Mouse (Mus musculus) hindbrain, embryonic 12.5 days (tissue): ENCODE measurements around the gene Pidd1. TPM values are rescaled to one million over a fixed set of nuclear protein-coding genes. Genes with fewer than 3 reads are reported as not detected.
A peak's percentile ranks its signal among the peaks of the same experiment; 100 is the strongest.

Experiments used
- ATAC-seq: fragments of 200-750 bp; cut with Nextera tagmentation; 2 replicates; pipeline ENCODE4 v1.8.0; 2017; ENCODE audit warnings: moderate TSS enrichment; ENCODE audit not compliant: low FRiP score
- H3K27ac ChIP-seq: fragments of 300-500 bp; sonication (generic); 2 replicates; pipeline ENCODE4 v1.5.1; 2016; ENCODE audit warnings: mild to moderate bottlenecking
- H3K27me3 ChIP-seq: fragments of 300-500 bp; sonication (generic); 2 replicates; pipeline ENCODE4 v1.6.1; 2016; ENCODE audit warnings: mild to moderate bottlenecking
- H3K36me3 ChIP-seq: fragments of 300-500 bp; sonication (generic); 2 replicates; pipeline ENCODE4 v1.6.1; 2016; ENCODE audit warnings: mild to moderate bottlenecking
- H3K4me1 ChIP-seq: fragments of 300-500 bp; sonication (generic); 2 replicates; pipeline ENCODE4 v1.6.1; 2016
- H3K4me2 ChIP-seq: fragments of 300-500 bp; sonication (generic); replicated peaks from 2 replicates; pipeline ENCODE4 v1.6.1; 2016; ENCODE audit warnings: mild to moderate bottlenecking
- H3K4me3 ChIP-seq: fragments of 300-500 bp; sonication (generic); 2 replicates; pipeline ENCODE4 v1.5.1; 2016; ENCODE audit warnings: mild to moderate bottlenecking
- H3K9ac ChIP-seq: fragments of 300-500 bp; sonication (generic); 2 replicates; pipeline ENCODE4 v1.6.1; 2016; ENCODE audit warnings: mild to moderate bottlenecking, moderate library complexity
- H3K9me3 ChIP-seq: fragments of 300-500 bp; sonication (generic); replicated peaks from 2 replicates; pipeline ENCODE4 v1.6.1; 2016; ENCODE audit warnings: mild to moderate bottlenecking
- WGBS: fragments of 180-500 bp; shearing (Covaris S2); methylation state at CpG from one replicate; pipeline ENCODE4 v1.1.7; 2016; 5-methylcytosine and 5-hydroxymethylcytosine counted together
- polyA plus RNA-seq: library from polyadenylated mRNA; unstranded; fragments of >200 nt; fragmentation: Nextera tagmentation; extraction: Ambion mirVana; gene quantifications from 2 replicates; pipeline ENCODE4 v1.2.1, GENCODE M21; 2016

Gene Pidd1
- polyA plus RNA-seq, 1 experiment from 2014 or later: 11.6 TPM

DNA sequence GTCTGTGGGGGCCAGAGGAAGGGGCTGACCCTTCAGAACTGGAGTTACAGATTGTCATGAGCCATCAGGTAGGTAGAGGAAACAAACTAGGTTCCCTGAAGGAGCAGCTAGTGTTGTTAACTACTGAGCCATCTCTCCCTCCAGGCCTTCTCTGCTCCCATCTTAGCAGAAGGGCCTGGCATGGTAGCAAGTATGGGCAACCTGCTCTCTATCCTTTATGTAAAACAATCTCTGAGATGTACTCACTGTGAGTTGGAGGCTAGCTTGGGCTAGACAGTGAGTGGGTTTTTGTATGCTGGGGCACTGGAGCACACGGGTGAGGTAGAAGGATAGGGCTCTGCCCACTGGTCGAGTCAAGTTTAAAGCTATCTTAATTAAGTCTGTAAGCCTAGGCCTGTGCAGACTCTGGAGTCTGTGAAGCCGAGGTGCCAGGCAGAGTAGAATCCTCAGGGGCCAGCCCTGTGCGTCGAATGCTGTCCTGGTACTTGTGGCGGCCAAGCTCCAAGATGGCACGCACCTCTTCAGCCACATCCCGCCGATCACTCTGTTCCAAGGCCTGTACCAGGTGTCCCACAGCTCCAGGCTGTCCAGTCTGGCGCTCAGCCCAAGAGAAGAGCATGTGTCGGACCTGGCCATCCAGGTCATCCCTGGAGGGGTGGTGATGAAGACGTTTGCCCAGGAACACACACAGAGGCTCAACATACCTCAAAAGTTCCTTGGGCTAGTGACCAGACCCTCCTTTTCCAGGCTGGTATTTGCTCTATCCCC lies 5.4 kb downstream of the Pidd1 start:
- ATAC-seq: no peak
- 93% methylated on average over 12 of the region's 12 CpGs for WGBS
- Histone ChIP-seq H3K27ac (no peak overlapping the region), H3K4me3 (no peak overlapping the region), H3K4me1 (peaks cover 53% of the 10 kb centered on the region), H3K36me3 (peaks cover 22% of the 10 kb centered on the region), H3K27me3 (no peaks in the 10 kb centered on the region), H3K9me3 (no peaks in the 10 kb centered on the region), H3K9ac (no peak overlapping the region), H3K4me2 (no peak overlapping the region)

DNA sequence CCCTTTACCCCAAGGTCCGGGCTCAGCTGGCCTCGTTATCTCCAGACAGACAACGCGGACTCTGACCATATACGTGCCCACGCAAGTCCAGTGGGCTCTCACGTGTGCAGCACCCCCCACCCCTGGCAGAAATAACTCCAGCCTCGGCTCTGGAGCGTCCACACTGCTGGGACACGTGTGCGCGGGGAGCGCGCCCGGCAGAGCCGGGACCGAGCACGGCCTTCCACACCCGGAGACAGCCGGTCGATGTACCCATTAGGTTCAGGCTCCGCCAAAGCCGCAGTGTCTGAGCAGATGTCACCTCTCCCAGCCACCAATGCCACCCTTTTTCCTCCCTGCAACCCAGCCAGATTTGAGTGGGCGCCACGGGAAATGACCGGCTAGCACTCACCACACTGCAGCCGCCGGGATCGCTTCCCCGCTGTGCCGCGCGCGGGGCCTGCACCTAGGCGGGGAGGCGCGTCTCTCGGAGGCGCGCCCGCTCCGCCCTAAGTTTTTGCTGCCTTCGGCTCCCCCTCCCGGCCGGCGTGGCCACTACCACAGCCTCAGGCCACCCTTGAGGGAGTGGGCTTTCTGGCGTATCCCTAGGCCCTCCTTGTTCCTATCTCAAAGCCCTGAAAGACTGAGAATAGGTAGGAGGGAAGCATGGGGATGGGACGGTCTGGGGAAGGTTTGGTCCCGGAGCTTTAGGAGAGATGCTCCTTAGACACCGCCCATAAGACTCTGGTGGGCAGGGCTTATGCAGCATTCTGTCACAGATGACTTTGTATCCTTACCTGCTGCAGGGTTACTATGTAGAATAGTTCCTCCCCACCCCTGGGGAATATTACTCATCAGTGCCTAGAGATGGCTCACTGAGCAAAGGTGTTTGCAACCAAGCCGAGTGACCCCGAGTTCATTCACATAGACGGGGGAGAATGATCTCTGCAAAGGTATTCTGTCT lies 6.4 kb downstream of the Pidd1 start, which contains the start of gene Slc25a22:
TSS of gene Slc25a22 (minus strand) at position 715 of the 943 bp plus-strand sequence.
- H3K36me3 ChIP-seq: peaks cover 32% of the 10 kb centered on the region
- 6% methylated on average over 53 of the region's 53 CpGs for WGBS
- peak within 1 kb of the TSS; percentile 54 for H3K4me3 ChIP-seq
- H3K9me3 ChIP-seq: no peaks in the 10 kb centered on the region
- H3K9ac ChIP-seq: peak within 1 kb of the TSS; percentile 78
- peak within 1 kb of the TSS; percentile 73 for H3K27ac ChIP-seq
- no peaks in the 10 kb centered on the region for H3K27me3 ChIP-seq
- peak; percentile 75 for ATAC-seq
- peak within 1 kb of the TSS; percentile 76 for H3K4me2 ChIP-seq
- H3K4me1 ChIP-seq: peaks cover 51% of the 10 kb centered on the region

DNA sequence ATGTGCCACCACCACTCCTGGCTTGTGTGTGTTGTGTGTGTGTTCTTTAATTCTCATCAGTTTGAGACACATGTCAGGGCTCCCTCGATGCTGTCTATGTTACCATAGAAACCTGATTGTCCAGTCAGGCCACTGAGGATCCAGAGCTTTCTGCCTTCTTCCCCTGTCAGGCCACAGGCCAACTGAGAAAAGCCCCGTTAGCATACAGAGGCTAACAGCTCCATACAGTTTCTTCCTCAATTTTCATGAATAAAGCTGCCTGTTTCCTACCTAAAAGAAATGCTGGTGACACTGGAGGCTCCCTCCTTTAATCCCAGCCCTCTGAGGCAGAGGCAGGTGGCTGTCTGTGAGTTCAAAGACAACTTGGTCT lies 7.3 kb downstream of the Pidd1 start:
- peak overlapping the region; percentile 54 for H3K4me3 ChIP-seq
- 42% methylated on average over 2 of the region's 2 CpGs for WGBS
- peak overlapping the region; percentile 76 for H3K4me2 ChIP-seq
- H3K9me3 ChIP-seq: no peaks in the 10 kb centered on the region
- peaks cover 46% of the 10 kb centered on the region for H3K4me1 ChIP-seq
- peaks cover 41% of the 10 kb centered on the region for H3K36me3 ChIP-seq
- peak overlapping the region; percentile 73; the same call in 1 of the 2 replicates for H3K27ac ChIP-seq
- H3K27me3 ChIP-seq: no peaks in the 10 kb centered on the region
- H3K9ac ChIP-seq: peak overlapping the region; percentile 78
- ATAC-seq: no peak

DNA sequence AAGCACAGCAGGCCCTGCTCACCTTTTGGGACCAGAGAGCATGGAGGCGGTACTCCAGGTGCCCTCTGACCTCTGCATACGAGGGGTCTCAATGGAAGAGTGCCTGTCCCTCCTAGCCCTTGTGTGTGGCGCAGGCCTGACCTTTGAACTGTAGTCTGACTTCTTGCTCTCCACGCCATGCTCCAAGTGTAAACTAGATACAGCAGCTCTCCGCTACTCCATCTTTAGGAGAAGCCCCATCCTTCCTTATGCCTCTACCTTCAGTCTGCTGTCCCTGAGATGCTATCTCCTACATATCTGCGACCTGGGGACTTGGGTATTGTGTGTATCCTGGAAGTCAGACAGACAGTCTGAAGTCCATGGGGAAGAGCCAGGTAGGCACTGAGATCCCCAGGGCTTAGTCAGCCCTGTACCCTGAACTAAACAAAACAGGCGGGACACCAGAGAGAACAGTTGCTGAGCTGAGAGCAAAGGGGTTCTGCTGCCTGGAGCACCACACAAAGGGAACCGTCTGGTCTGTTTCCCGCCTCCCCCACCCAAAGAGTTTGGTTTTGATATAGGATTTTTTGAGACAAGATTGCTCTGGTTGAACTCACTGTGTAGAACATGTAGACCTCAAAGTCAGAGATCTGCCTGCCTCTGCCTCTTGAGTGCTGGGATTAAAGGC lies 7.8 kb downstream of the Pidd1 start:
- Histone ChIP-seq H3K36me3 (peaks cover 44% of the 10 kb centered on the region), H3K9me3 (no peaks in the 10 kb centered on the region), H3K27ac (no peak overlapping the region), H3K4me3 (no peak overlapping the region), H3K4me2 (peak overlapping the region; percentile 76), H3K4me1 (peaks cover 49% of the 10 kb centered on the region), H3K9ac (peak overlapping the region; percentile 14), H3K27me3 (no peaks in the 10 kb centered on the region)
- ATAC-seq: no peak
- 69% methylated on average over 9 of the region's 9 CpGs for WGBS

DNA sequence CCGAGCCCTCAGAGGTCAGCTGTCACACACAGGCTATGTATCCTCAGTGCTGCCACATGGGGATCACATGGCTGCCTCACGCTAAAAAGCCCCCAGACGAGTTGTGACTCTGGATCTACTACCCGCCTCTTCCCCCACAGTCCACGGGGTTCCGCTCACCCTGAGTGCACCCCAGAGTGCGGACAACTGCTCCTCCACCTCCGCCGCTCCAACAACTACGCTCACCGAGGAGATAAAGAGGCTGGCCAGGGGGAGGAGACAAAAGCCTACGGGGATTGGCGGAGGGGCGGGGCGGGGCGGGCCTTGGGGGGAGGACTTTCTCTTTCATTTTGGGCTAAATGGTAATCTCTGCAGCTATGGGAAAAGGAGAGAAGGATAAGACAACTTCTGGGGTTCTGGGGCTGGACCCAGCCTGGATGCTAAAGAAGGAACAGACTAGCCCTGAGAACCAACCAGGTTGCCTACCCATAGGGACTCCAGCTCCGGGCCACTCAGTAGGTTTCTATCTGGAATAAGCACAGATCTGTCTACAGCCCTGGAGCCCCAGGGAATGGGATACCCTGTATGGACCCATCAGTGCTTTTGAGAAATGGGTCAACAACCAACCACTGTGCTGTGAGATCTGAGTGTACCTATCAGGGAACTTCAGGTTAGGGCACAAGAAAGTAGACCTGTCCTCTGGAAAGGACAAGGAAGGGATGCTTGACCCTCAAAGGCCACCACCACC lies 8.5 kb downstream of the Pidd1 start:
- Histone ChIP-seq H3K4me1 (peaks cover 49% of the 10 kb centered on the region), H3K36me3 (peaks cover 50% of the 10 kb centered on the region), H3K9ac (peak overlapping the region; percentile 80), H3K9me3 (no peaks in the 10 kb centered on the region), H3K4me2 (peak overlapping the region; percentile 76), H3K27me3 (no peaks in the 10 kb centered on the region), H3K27ac (peak overlapping the region; percentile 83), H3K4me3 (peak overlapping the region; percentile 53)
- ATAC-seq: peak; percentile 17
- WGBS: 7% methylated on average over 17 of the region's 17 CpGs

DNA sequence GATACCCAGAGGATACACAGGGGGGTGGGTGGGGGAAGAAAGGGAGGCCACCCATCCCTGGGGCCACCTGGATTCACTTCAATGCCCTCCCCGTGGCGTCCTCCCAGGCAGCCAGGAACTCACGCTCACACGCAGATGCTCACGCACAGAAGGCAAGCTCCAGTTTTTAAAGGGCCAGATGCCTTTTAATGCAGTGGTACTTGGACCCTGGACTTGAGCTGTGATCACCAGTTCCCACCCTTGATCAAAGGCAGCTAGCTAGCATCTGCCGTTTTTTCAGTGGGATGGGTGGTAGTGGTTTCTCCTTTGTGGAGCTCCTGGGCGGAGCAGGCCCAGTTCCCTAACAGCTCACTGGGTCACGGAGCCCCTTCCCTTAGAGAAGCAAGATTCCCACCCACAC lies 9.4 kb downstream of the Pidd1 start:
- ATAC-seq: no peak
- H3K9me3 ChIP-seq: no peaks in the 10 kb centered on the region
- peak overlapping the region; percentile 83 for H3K27ac ChIP-seq
- H3K4me3 ChIP-seq: peak overlapping the region; percentile 53
- no peaks in the 10 kb centered on the region for H3K27me3 ChIP-seq
- H3K4me2 ChIP-seq: peak overlapping the region; percentile 76
- H3K9ac ChIP-seq: peak overlapping the region; percentile 80
- peaks cover 44% of the 10 kb centered on the region for H3K36me3 ChIP-seq
- peaks cover 54% of the 10 kb centered on the region for H3K4me1 ChIP-seq
- WGBS: 13% methylated on average over 8 of the region's 8 CpGs

DNA sequence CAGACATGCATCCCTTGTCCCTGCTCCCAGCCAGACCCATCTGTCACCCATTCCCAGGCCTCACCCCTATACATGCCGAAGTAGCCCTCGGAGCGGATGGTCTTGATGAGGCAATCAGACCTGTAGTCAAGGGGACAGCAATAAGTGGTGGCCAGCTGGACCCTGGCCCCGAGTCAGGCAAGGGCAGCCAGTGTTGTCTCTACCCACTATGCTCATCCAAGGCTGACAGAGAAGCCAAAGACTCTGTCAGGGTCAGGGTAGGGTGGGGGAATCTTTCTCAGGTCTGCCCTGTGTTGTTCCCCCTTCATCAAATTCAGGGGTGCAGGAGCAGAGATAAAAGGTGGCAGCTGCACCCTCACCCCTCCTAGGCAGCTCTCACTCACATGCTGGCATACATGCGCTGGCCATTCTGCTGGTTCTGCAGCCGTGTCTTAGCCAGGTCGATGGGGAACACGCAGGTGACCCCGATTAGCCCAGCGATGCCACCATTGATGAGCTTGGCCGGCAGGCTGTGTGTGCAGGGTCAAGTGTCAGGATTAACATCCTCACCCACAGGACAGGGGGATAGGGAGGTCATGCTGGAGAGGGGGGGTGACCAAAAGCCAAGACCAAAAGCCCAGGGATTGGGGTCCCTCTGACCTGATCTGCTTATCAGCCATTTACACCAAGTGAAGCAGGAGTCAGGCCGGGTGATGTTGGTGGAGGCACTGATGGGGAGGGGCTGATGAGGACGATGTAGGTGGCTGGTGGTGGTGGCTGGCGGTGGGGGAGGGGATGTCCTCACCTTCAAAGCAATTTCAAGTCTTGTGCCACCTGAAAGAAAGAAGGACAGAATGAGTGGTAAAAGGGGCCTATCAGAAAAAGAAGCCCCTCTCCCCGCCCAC lies 10.1 kb downstream of the Pidd1 start:
- Histone ChIP-seq H3K4me3 (peak overlapping the region; percentile 53), H3K9ac (peak overlapping the region; percentile 80), H3K36me3 (peaks cover 39% of the 10 kb centered on the region), H3K27ac (peak overlapping the region; percentile 83), H3K27me3 (no peaks in the 10 kb centered on the region), H3K4me1 (peaks cover 61% of the 10 kb centered on the region), H3K4me2 (peak overlapping the region; percentile 76), H3K9me3 (no peaks in the 10 kb centered on the region)
- ATAC-seq: no peak
- 77% methylated on average over 15 of the region's 15 CpGs for WGBS

DNA sequence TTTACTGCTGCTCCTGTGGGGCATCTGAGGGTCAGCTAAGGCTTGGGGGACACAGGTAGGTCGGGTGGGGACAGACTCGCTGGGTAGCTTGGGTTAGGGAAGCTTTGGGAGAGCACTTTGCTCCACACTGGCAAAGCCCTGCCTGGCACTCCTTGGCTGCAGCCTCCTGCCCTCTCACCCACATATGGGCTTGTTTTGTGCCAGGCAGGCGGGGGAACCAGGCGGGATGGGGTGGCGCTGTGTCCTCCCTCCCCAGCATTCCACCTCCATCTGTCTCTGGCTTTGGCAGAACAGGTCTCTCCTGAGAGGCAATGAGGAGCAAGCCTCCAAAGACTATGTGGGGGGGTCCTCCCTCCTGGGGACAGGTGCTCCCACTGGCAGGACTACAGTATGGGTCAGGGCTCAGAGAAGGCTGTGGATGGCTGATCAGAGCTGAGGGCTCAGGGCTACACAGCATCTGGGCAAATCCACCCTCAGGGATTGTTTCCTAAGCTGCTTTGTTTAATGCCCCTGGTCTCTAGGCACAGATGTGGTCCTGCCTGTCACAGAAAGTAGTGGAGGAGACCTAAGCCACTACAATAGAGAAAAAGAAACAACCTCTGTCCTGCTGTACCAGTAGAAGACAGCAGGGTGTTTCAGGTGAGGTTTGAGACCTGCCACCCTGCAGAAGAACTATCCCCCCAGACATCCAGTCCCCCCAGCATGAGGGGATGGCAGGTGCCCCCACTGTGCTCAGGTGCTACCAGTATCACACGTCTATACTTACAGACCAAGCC lies 10.9 kb downstream of the Pidd1 start:
- no peaks in the 10 kb centered on the region for H3K9me3 ChIP-seq
- peaks cover 34% of the 10 kb centered on the region for H3K36me3 ChIP-seq
- 86% methylated on average over 6 of the region's 6 CpGs for WGBS
- H3K4me1 ChIP-seq: peaks cover 67% of the 10 kb centered on the region
- no peaks in the 10 kb centered on the region for H3K27me3 ChIP-seq
- H3K4me3 ChIP-seq: no peak overlapping the region
- ATAC-seq: no peak
- peak overlapping the region; percentile 76; the same call in 1 of the 2 replicates for H3K4me2 ChIP-seq
- H3K9ac ChIP-seq: peak overlapping the region; percentile 80; the same call in 1 of the 2 replicates
- H3K27ac ChIP-seq: no peak overlapping the region

DNA sequence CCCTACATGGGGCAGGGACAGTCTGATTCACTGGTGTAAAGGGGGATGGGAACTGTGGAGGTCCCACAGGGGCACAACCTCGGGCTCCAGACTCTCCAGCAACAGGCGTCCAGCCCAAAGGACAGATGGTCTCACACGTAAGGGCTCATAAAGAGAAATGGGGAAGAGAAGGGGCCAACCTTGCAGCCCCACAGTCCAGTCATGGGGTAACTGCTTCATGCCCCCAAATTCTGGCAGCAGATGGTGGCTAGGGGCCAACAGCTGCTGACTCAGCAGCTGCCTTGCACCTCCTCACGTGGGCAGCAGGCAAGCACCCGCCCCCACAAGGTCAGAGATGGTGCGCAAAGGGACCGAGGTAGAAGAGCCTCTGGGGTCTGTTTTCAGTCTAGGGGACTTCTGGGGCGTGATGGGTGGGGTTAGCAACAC lies 11.6 kb downstream of the Pidd1 start:
- H3K4me1 ChIP-seq: peaks cover 64% of the 10 kb centered on the region
- 82% methylated on average over 8 of the region's 8 CpGs for WGBS
- no peaks in the 10 kb centered on the region for H3K9me3 ChIP-seq
- H3K27me3 ChIP-seq: no peaks in the 10 kb centered on the region; the same call in 1 of the 2 replicates
- H3K36me3 ChIP-seq: peaks cover 37% of the 10 kb centered on the region
- no peak overlapping the region for H3K4me2 ChIP-seq
- no peak overlapping the region for H3K27ac ChIP-seq
- no peak overlapping the region; the same call in 1 of the 2 replicates for H3K4me3 ChIP-seq
- ATAC-seq: no peak
- H3K9ac ChIP-seq: no peak overlapping the region

DNA sequence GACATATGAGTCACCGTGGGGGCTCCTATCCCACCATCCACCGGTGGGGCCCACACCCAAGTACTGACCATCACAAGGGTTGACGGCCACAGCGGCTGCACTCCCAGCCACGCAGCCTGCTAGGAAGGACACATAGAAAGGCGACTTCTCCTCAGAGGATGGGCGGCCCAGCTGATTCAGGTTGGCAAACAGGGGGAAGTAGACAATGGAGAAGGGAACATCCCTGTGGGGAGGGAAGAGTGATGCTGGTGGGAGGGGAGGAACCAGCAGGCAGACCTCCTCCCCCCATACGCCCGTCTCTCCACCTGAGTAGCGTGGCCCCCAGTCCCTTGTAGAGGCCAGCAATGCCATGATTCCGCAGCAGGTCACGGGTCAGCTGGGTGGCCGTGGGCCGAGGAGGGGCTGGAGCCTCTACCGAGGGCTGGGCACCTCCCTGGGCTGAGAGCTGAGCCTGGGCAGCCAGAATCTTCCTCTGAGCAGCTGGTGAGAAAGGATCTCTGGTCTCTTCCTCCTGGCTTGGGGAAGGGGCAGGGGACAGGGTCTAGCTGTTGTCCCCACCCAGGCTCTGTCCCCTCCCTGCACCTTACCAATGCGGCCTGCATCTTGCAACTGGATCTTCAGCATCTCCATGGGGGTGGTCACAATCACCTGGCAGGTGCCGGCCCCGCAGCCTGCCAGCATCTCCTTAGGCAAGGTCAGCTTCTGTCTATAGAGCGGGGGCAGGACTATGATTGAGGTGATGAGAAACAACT lies 12.2 kb downstream of the Pidd1 start:
- Histone ChIP-seq H3K27ac (no peak overlapping the region), H3K27me3 (no peaks in the 10 kb centered on the region; the same call in 1 of the 2 replicates), H3K4me1 (peaks cover 58% of the 10 kb centered on the region), H3K4me2 (no peak overlapping the region), H3K4me3 (no peak overlapping the region), H3K36me3 (peaks cover 41% of the 10 kb centered on the region), H3K9ac (peak overlapping the region; percentile 14; the same call in 1 of the 2 replicates), H3K9me3 (no peaks in the 10 kb centered on the region)
- ATAC-seq: no peak
- 94% methylated on average over 19 of the region's 19 CpGs for WGBS
